Mouse (Mus musculus): ENCODE data around the gene Pus7.

The Pus7 gene

GRCm38 (mm10) chr5:23782931-23783877, at the start of gene Pus7:
Gene Pus7 (minus strand): TSS chr5:23783711.
- in situ Hi-C loops (cut with MboI; ENCODE audit: unreplicated experiment in 2 of 2) = loop anchor here (25.0 kb wide), 2 partner anchors 1221 to 1246 kb away; partner anchors contain the start of gene Orc5 (in 1 of the 2)

DNA sequence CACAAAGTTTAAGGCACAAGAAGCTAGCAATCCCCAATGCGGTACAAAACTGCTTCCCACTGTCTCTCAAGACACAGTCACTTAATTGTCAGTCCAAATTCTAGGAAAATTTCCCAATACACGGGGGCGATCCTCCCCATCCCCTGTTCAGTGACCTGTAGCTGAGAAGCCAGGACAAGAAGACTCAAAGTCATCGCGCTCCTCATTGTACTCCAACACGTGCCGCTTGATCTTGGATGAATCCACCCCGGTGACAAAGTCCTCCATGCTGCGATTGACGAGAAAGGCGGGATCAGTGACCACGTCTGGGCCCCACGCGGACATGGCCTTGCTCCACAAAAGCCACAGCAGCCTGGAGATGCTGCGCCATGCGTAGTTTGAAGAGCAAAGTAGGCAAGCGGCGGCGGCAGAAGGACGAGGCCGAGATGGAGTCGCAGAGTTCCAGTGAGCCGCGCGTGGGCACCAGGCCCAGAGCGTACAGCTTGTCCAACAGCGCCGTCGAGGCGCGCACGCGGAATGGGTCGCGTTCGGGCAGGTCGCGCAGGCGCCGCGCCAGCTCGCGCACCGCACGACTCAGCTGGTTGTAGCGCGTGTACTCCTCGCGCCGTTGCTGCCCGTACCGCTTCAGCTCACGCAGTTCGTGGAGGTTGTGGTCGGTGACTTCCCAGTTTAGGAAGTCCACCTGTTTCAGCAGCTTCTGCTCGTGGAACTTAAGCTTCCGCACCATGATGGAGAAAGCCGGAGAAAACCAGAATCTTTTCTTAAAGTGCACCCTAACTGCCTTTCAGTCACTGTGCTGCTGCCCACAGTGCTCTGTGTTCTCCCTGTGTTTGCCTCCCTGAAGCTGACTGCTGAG, 47.6 kb upstream of the Pus7 start:
- in situ Hi-C loops (cut with MboI; ENCODE audit: unreplicated experiment in 2 of 2) = no loop called here

DNA sequence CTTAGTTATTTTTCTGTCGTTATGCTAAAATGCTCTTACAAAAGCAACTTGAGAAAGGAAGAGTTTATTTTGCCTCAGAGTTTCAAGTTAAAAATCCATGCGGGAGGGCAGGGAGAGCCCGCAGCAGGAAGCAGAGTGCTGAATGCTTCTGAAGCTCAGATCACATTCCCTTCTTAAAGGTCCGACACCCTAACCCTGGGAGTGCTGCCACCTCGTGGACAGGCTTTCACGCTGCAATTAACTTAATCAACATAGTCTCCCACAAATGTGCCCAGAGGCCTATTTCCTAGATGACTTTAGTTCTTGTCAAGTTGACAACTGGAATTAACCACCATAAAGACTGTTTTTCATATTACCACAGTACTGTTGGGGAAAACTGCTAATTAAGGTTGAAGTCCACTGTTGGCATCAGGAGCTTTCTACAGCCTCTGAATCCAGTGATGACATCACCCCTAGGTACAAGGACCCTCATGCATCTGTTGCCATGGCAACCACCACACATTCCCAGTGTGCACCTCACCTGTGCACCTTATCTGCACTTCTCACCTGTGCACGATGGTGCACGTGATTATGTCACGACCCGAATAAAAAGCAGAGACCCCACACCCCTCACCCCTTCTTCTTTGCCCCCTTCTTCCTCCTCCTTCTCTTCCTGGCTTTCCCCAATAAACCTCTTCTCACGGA, 43.0 kb upstream of the Pus7 start:
- in situ Hi-C loops (cut with MboI; ENCODE audit: unreplicated experiment in 2 of 2) = no loop called here

DNA sequence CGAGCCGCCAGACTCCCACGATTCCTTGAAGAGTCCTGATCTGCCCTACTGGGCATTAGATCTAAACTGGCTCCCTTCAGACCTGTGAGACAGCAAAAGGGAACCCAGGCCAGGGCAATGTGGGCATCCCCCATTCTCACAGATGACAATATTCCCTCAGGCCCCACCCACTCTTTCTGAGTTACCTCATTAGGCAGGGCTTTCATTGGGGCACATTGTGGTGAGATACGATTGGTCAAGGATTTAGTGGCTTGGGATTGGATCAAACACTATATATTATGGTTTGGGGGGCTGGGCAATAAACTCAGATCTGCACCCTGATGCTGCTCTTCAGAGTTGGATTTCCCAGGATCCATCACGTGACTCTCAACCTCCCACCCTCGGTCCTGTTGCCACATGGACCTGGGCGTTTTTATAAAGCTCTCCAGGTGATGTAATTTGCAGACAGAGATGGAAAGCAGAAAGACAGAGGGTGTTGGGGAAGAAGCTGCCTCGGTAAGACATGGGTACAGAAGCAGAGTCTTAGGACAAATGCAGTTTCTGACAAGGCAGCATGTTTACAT, 40.7 kb upstream of the Pus7 start:
- in situ Hi-C loops (cut with MboI; ENCODE audit: unreplicated experiment in 2 of 2) = no loop called here

- in situ Hi-C loops (cut with MboI; ENCODE audit: unreplicated experiment in 2 of 2) = no loop called here
Observed at GRCm38 (mm10) chr5:23822306-23822705, 38.8 kb upstream of the Pus7 start.

DNA sequence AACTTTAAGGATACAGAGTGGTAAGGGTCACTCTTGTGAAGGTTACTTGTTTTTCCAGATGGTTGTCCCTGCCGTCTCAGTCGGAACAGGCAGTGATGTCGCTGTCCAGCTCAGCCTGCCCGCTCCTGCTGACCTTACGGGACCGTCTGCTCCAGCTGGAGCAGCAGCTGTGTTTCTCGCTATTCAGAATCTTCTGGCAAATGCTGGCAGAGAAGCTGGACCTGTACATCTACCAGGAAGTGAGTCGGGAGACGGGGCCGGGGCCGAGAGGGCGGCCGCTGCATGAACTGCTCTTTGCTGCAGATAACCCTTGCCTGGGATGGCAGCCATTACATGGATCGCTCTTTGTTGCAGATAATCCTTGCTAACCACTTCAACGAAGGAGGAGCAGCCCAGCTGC, 33.2 kb upstream of the Pus7 start:
- in situ Hi-C loops (cut with MboI; ENCODE audit: unreplicated experiment in 2 of 2) = no loop called here

GRCm38 (mm10) chr5:23814841-23815240, 31.3 kb upstream of the Pus7 start:
- in situ Hi-C loops (cut with MboI; ENCODE audit: unreplicated experiment in 2 of 2) = no loop called here

- in situ Hi-C loops (cut with MboI; ENCODE audit: unreplicated experiment in 2 of 2) = loop anchor here (25.0 kb wide), 2 partner anchors 1230 to 1255 kb away; partner anchors contain the start of gene Orc5 (in 1 of the 2)
Observed at GRCm38 (mm10) chr5:23792726-23793125, 9.2 kb upstream of the Pus7 start.

- in situ Hi-C loops (cut with MboI; ENCODE audit: unreplicated experiment in 2 of 2) = loop anchor here (25.0 kb wide), 2 partner anchors 1227 to 1252 kb away; partner anchors contain the start of gene Orc5 (in 1 of the 2)
Observed at GRCm38 (mm10) chr5:23789078-23789612, 5.6 kb upstream of the Pus7 start.

DNA sequence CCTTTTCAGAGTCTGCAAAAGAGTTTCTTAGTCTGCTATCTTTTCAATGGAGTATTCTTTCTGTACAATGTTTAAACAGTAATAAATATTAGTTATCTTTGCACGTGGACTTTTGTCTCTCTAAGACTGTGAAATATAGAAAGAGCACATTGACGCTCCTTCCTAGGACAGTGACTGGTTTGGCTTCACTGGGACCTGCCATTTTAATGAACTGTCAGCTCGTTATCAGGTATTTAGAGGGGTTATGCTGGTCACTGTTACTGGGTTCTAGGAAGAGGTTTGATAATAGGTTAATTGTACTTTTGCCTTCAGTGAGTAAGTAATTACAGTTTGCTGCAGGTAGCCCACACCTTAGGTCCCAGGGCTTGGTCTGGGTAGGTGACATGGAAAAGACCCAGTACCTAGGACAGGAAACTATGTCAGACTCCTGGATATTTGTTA, 4.9 kb upstream of the Pus7 start:
- in situ Hi-C loops (cut with MboI; ENCODE audit: unreplicated experiment in 2 of 2) = loop anchor here (25.0 kb wide), 2 partner anchors 1226 to 1251 kb away; partner anchors contain the start of gene Orc5 (in 1 of the 2)

DNA sequence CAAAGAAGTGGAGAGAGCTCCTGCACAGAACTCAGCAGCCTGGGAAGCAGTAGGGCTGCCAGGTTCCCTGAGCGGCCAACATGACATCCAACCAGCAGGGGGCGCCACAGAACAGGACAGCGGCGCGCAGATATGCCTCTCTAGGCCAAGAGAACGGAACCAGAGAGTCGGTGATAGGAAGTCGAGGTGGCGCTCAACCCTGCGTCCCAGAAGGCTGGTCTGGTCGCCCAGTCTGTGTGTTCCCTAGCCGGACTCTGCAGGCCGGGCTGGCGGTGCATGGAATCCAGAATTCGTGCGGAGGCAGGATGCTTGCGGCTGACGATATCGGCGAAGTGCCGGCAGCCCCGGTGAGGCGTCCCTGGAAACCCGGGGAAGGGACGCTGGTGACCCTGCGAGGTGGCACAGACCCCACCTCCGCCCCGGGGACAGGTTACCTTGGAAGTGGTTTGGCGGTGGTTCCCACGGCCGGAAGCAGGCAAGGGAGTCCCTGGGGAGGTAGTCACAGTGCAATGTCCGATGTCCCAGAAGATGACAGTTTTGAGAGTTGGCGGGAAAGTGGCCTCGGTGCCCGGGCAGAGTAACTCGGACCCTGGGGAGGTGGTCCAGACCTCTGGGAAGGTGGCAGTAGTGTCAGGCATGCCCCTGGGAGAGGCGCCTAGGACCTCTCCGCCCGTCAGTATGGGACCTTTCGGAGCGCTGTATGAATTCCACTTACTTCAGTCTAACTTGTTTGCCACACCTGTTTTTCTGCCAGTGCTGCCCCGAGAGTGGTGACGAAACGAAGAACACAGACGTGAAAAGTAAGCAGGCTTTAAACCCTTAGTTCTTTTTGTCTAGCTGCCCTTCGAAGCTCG, 4.3 kb upstream of the Pus7 start, which contains the start of gene Rint1:
TSS of gene Rint1 (plus strand) at position 176 of the 854 bp plus-strand sequence.
- in situ Hi-C loops (cut with MboI; ENCODE audit: unreplicated experiment in 2 of 2) = loop anchor here (25.0 kb wide), 2 partner anchors 1225 to 1250 kb away; partner anchors contain the start of gene Orc5 (in 1 of the 2)

DNA sequence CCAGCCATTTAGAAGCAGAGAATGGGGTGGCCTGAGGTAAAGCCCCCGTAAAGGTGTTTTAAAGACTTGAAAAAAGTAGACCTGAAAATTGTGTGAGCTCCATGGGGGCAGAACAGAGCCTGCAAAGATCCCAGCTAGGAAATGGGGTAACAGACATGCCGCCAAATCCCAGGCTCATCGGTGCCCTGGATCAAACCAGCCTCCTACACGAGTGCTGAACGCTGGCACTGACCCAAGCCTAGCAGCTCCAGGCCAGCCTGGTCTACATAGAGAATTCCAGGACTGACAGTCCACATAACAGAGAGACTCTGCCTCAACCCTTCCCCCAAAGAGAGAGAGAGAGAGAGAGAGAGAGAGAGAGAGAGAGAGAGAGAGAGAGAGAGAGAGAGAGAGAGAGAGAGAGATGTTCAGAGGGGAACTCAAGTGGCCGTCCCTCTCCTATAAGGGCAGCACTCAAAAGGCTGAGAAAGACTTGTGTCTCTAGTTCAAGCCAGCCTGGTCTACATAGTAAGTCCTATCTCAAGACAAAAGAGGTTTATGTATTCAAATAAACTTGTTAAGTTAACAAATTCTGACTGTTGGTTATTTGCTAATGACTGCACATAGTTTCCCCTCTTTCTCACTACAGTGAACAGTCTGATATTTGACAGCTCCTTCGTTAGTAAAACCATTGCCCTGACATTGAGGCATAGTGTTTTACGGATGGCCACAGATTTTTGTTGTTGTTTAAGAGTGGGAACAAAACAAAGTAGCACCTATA, 1.3 kb downstream of the Pus7 start:
- in situ Hi-C loops (cut with MboI; ENCODE audit: unreplicated experiment in 2 of 2) = loop anchor here (25.0 kb wide), 2 partner anchors 1220 to 1245 kb away; partner anchors contain the start of gene Orc5 (in 1 of the 2)

DNA sequence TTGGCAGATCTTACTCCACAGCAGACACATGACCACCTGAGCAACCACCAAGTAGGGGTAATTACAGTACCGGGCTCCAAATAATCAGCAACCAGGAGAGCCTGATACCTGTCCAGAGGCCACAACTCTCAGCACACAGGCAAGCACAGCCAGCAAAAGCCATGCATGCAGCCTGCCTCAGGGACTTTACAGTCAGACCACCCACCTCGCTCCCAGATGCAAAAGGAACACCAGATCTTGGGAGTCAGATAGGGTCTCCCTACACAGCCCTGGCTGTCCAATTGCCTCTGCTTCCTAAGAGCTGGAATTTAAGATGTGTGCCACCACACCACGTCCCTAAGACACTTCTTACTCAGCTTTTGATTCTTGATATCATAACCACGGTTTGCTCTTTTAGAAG, 2.3 kb downstream of the Pus7 start:
- in situ Hi-C loops (cut with MboI; ENCODE audit: unreplicated experiment in 2 of 2) = loop anchor here (25.0 kb wide), 2 partner anchors 1219 to 1244 kb away; partner anchors contain the start of gene Orc5 (in 1 of the 2)

- in situ Hi-C loops (cut with MboI; ENCODE audit: unreplicated experiment in 2 of 2) = loop anchor here (25.0 kb wide), 2 partner anchors 1218 to 1243 kb away; partner anchors contain the start of gene Orc5 (in 1 of the 2)
Observed at GRCm38 (mm10) chr5:23780516-23780915, 3.0 kb downstream of the Pus7 start.

DNA sequence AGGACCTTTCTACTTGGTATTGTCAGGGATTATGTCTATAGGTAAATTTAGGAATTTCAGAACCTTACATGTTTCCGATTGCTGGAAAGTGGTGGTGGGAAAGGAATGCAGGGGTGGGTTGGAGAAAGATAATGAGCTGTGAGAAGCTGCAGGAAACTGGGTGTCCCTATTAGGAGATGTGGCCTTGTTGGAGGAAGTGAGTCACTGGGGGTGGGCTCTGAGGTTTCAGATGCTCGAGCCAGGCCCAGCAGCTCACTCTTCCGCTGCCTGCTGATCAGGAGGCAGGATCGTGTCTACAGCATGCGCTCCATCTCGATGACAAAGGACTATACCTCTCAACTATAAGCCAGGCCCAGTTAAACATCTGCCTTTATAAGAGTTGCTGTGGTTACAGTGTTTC, 9.3 kb downstream of the Pus7 start:
- in situ Hi-C loops (cut with MboI; ENCODE audit: unreplicated experiment in 2 of 2) = loop anchor here in 1 of 2 experiments (10.0 to 25.0 kb wide), 2 partner anchors 399 to 512 kb away; no protein-coding TSS in a partner anchor

- in situ Hi-C loops (cut with MboI; ENCODE audit: unreplicated experiment in 2 of 2) = loop anchor here in 1 of 2 experiments (10.0 to 25.0 kb wide), 2 partner anchors 396 to 509 kb away; no protein-coding TSS in a partner anchor
Observed at GRCm38 (mm10) chr5:23771105-23771504, 12.4 kb downstream of the Pus7 start.

GRCm38 (mm10) chr5:23764557-23764956, 19.0 kb downstream of the Pus7 start:
- in situ Hi-C loops (cut with MboI; ENCODE audit: unreplicated experiment in 2 of 2) = loop anchor here in 1 of 2 experiments (25.0 kb wide), 1 partner anchor 502 kb away; no protein-coding TSS in a partner anchor

Data from v-Abl transformed pro-B cells (cell line).